Mouse (Mus musculus): ENCODE data around the gene Dpf2. TPM values are rescaled to one million over a fixed set of nuclear protein-coding genes. Genes with fewer than 3 reads are reported as not detected.
A peak's percentile ranks its signal among the peaks of the same experiment; 100 is the strongest.

Gene Dpf2
- polyA plus RNA-seq, 1 experiment from 2014 or later: 231 TPM

DNA sequence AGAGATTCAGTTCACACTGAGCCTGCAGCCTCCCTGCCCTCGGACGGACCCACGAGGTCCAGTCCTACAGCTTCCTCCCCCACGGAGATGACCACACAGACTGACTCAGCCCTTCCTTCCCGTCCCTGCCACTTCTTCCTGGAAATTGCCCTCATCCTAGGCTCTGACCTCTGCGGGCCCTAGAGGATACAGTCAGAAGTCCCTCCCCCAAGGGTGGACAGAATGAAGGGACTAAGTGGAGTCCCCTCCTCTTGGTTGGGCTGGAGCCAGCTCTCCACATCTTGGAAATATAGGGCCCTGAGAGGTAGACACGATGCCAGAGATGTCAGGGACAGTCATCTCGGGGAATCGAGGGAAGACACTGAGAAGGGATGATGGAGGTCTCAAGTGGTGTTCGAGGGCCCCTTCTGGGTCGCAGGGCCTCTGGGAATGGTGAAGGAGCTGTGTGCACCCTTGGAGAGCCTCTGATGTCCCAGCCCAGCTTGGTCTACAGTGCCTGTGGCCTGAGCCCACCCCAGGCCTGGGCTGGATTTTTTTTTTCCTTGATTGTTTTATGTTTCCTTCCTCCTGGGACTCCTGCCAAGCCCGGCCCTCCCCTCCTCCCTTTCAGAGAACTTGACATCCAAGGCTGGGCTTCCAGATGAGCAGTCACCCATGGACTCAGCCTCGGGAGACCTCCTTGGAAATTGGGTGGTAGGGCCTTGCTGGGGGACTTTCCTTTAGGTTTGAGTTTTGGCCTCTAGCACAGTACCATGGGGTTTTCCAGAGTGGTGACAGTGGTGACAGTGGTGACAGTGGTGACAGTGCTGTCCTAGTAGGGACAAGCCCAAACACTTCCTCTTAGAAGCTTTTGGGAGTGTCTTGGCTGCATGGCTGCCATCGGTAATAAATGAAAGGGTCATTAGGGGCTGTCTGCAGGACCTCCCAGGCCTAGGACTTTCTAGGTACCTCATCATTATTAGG lies 17.1 kb upstream of the Dpf2 start:
- DNase-seq (ENCODE audit: low spot score): no peak
- H3K4me3 ChIP-seq: no peak overlapping the region
- no peak overlapping the region for H3K27ac ChIP-seq (replicated peaks)
- 76% methylated on average over 14 of the region's 14 CpGs for WGBS
- H3K4me1 ChIP-seq: peaks cover 33% of the 10 kb centered on the region
- no peaks in the 10 kb centered on the region for H3K9me3 ChIP-seq
- peaks cover 16% of the 10 kb centered on the region for H3K27me3 ChIP-seq (replicated peaks; ENCODE audit: low read depth, poor library complexity, severe bottlenecking)
- H3K36me3 ChIP-seq (replicated peaks): no peaks in the 10 kb centered on the region

GRCm38 (mm10) chr19:5928546-5928945 lies 15.7 kb upstream of the Dpf2 start:
- 56% methylated on average over 3 of the region's 3 CpGs for WGBS
- Histone ChIP-seq H3K9me3 (no peaks in the 10 kb centered on the region), H3K27me3 (replicated peaks; ENCODE audit: low read depth, poor library complexity, severe bottlenecking) (peaks cover 16% of the 10 kb centered on the region), H3K4me3 (peak overlapping the region; percentile 28; the same call in 1 of the 2 replicates), H3K27ac (replicated peaks) (peak overlapping the region; percentile 54; the same call in 1 of the 2 replicates), H3K36me3 (replicated peaks) (no peaks in the 10 kb centered on the region), H3K4me1 (peaks cover 43% of the 10 kb centered on the region)
- no peak for DNase-seq (ENCODE audit: low spot score)

GRCm38 (mm10) chr19:5928104-5928503 lies 15.3 kb upstream of the Dpf2 start:
- no peaks in the 10 kb centered on the region for H3K9me3 ChIP-seq
- H3K27me3 ChIP-seq (replicated peaks; ENCODE audit: low read depth, poor library complexity, severe bottlenecking): peaks cover 18% of the 10 kb centered on the region
- H3K4me1 ChIP-seq: peaks cover 43% of the 10 kb centered on the region
- DNase-seq (ENCODE audit: low spot score): no peak
- no peaks in the 10 kb centered on the region for H3K36me3 ChIP-seq (replicated peaks)
- no peak overlapping the region for H3K4me3 ChIP-seq
- H3K27ac ChIP-seq (replicated peaks): no peak overlapping the region
- WGBS: 74% methylated on average over 6 of the region's 6 CpGs

- peaks cover 45% of the 10 kb centered on the region for H3K4me1 ChIP-seq
- WGBS: 68% methylated on average over 8 of the region's 8 CpGs
Measured at GRCm38 (mm10) chr19:5927532-5927931, 14.7 kb upstream of the Dpf2 start.

DNA sequence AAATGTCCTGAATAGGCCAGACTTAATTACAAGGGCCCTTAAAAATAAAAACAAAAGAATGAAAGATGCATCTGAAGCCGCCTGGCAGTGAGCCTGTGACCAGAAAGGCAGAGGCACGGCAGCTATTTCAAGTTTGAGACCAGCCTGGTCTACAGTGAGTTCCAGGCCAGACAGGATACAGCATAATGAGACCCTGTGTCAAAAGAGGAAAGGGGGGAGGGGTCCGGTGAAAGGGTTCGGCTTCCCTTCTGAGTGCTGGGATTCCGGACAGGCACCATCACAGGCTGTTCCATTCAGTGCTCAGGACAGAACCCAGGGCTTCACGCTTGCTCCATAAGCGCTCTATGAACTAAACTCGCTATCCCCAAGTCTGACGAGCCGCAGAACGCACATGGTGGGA lies 14.2 kb upstream of the Dpf2 start:
- Histone ChIP-seq H3K9me3 (no peaks in the 10 kb centered on the region), H3K27ac (replicated peaks) (no peak overlapping the region; the same call in 1 of the 2 replicates), H3K4me3 (no peak overlapping the region), H3K36me3 (replicated peaks) (no peaks in the 10 kb centered on the region), H3K27me3 (replicated peaks; ENCODE audit: low read depth, poor library complexity, severe bottlenecking) (peaks cover 24% of the 10 kb centered on the region), H3K4me1 (peaks cover 50% of the 10 kb centered on the region)
- WGBS: 63% methylated on average over 11 of the region's 11 CpGs
- DNase-seq (ENCODE audit: low spot score): peak; percentile 30

More at GRCm38 (mm10) chr19:5927532-5927931, 14.7 kb upstream of the Dpf2 start:
- H3K9me3 ChIP-seq: no peaks in the 10 kb centered on the region
- H3K4me3 ChIP-seq: no peak overlapping the region
- H3K36me3 ChIP-seq (replicated peaks): no peaks in the 10 kb centered on the region
- peaks cover 23% of the 10 kb centered on the region for H3K27me3 ChIP-seq (replicated peaks; ENCODE audit: low read depth, poor library complexity, severe bottlenecking)
- no peak for DNase-seq (ENCODE audit: low spot score)
- H3K27ac ChIP-seq (replicated peaks): no peak overlapping the region; the same call in 1 of the 2 replicates

DNA sequence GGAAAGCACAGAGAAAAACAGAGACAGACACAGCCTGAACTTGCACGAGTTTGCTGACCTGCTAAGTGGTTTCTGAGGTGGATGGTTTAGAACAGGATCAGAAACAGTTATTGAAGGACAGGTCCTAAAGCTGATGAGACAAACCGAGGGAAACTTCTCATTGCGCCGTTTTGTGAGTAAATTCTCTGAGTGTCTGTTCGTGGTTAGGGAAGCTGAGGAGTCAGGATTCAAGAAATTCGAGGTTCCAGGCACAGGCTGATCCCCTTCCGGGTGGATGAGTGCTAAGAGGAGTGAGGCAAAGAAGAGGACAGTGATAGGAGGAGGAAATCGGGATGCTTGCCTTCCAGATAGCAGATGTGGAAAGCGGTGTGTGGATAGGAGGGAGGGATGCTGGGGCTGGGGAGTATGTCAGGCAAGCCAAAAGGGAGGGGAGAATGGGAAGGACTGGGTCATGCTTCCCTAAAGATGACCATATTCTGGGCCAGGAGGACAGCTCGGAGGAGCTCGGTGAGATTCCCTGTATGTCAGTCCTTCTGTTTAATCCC lies 12.6 kb upstream of the Dpf2 start:
- 35% methylated on average over 11 of the region's 11 CpGs for WGBS
- H3K36me3 ChIP-seq (replicated peaks): no peaks in the 10 kb centered on the region
- no peaks in the 10 kb centered on the region for H3K9me3 ChIP-seq
- peak overlapping the region; percentile 1; the same call in 1 of the 2 replicates for H3K27ac ChIP-seq (replicated peaks)
- no peak for DNase-seq (ENCODE audit: low spot score)
- peak overlapping the region; percentile 60 for H3K4me3 ChIP-seq
- peaks cover 57% of the 10 kb centered on the region for H3K4me1 ChIP-seq
- peaks cover 24% of the 10 kb centered on the region for H3K27me3 ChIP-seq (replicated peaks; ENCODE audit: low read depth, poor library complexity, severe bottlenecking)

GRCm38 (mm10) chr19:5924713-5925093 lies 11.9 kb upstream of the Dpf2 start, which contains the start of gene Cdc42ep2:
Cdc42ep2 (minus strand) TSS chr19:5924816.
- no peaks in the 10 kb centered on the region for H3K36me3 ChIP-seq (replicated peaks)
- peak within 1 kb of the TSS; percentile 60 for H3K4me3 ChIP-seq
- peak within 1 kb of the TSS; percentile 1 for H3K27ac ChIP-seq (replicated peaks)
- under 1% methylated on average over 18 of the region's 18 CpGs for WGBS
- peaks cover 24% of the 10 kb centered on the region for H3K27me3 ChIP-seq (replicated peaks; ENCODE audit: low read depth, poor library complexity, severe bottlenecking)
- H3K9me3 ChIP-seq: no peaks in the 10 kb centered on the region
- DNase-seq (ENCODE audit: low spot score): peak; percentile 96
- peaks cover 57% of the 10 kb centered on the region for H3K4me1 ChIP-seq

- no peaks in the 10 kb centered on the region for H3K9me3 ChIP-seq
- peak overlapping the region; percentile 1 for H3K27ac ChIP-seq (replicated peaks)
- peaks cover 52% of the 10 kb centered on the region for H3K4me1 ChIP-seq
- H3K27me3 ChIP-seq (replicated peaks; ENCODE audit: low read depth, poor library complexity, severe bottlenecking): peaks cover 24% of the 10 kb centered on the region
- peak overlapping the region; percentile 60 for H3K4me3 ChIP-seq
- DNase-seq (ENCODE audit: low spot score): peak; percentile 93
- H3K36me3 ChIP-seq (replicated peaks): no peaks in the 10 kb centered on the region
- whole genome bisulfite sequencing: under 1% methylated on average over 38 of the region's 38 CpGs
Measured at GRCm38 (mm10) chr19:5923990-5924712, 11.3 kb upstream of the Dpf2 start.

DNA sequence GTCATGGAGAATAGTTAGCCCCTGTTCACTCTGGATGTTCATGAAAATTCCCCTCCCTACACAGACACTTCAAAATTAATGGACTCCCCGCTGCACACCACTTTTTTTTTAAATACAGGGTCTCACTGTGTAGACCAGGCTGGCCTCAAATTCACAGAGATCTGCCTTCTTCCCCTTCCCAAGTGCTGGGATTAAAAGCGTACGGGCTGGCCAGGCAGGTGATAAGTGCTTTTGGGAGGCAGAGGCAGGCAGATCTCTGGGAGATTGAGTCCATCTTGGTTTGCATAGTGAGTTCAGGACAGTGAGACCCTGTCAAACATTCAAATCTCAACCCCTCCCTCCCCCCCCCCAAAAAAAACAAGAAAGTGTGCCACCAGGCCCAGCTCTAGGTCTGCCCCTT lies 10.2 kb upstream of the Dpf2 start:
- H3K4me1 ChIP-seq: peaks cover 42% of the 10 kb centered on the region
- H3K9me3 ChIP-seq: no peaks in the 10 kb centered on the region
- no peak overlapping the region for H3K27ac ChIP-seq (replicated peaks)
- H3K4me3 ChIP-seq: no peak overlapping the region
- H3K36me3 ChIP-seq (replicated peaks): peaks cover 2% of the 10 kb centered on the region; the same call in 1 of the 2 replicates
- WGBS: 87% methylated on average over 3 of the region's 3 CpGs
- no peak for DNase-seq (ENCODE audit: low spot score)
- peaks cover 24% of the 10 kb centered on the region for H3K27me3 ChIP-seq (replicated peaks; ENCODE audit: low read depth, poor library complexity, severe bottlenecking)

DNA sequence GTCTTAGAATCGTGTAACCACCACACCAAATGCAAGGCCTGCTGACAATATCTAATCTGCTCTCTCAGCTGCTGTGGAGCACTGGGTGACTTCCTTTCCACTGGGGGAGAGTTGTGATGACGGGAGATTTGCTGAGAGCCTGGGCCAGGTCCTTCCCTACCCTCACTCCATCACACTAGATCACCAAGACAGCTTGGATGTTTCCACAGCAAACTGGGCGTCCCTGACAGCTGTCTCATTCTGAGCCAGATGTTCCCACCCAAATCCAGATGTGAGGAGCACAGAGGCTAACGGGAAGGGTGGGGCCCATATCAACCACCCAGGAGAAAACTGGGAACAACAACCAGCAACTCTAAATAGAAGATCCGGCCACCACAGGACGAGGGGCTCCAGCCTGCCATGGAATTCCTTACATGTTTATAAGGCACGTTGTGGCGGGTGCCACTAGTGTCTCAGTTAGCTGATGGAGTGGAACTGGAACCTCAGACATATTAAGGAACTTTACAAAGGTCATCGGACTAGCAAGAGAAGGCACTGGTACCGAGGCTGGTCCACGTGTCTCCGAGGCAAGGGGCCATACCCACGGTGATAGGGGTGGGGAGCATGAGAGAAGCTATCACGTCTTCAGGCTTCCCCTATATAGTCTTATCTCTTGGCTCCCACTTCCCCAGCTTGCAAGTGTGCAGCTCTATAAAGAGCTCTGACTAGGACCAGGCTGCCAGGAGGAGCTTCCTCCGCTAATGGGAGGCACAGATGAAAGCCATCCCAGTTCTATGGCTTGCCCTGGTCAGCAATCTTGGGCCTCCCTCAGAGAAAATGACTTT lies 9.5 kb upstream of the Dpf2 start:
- no peak overlapping the region for H3K27ac ChIP-seq (replicated peaks)
- peaks cover 8% of the 10 kb centered on the region; the same call in 1 of the 2 replicates for H3K36me3 ChIP-seq (replicated peaks)
- WGBS: 78% methylated on average over 15 of the region's 15 CpGs
- H3K9me3 ChIP-seq: no peaks in the 10 kb centered on the region
- no peak for DNase-seq (ENCODE audit: low spot score)
- peaks cover 39% of the 10 kb centered on the region for H3K4me1 ChIP-seq
- H3K4me3 ChIP-seq: 0 out of 2 replicates have a peak overlapping the region, but pooled peaks have one; percentile 21
- H3K27me3 ChIP-seq (replicated peaks; ENCODE audit: low read depth, poor library complexity, severe bottlenecking): peaks cover 24% of the 10 kb centered on the region

GRCm38 (mm10) chr19:5921715-5922114 lies 8.9 kb upstream of the Dpf2 start:
- peak; percentile 39 for DNase-seq (ENCODE audit: low spot score)
- Histone ChIP-seq H3K9me3 (no peaks in the 10 kb centered on the region), H3K27ac (replicated peaks) (0 out of 2 replicates have a peak overlapping the region, but pooled peaks have one; percentile 4), H3K27me3 (replicated peaks; ENCODE audit: low read depth, poor library complexity, severe bottlenecking) (peaks cover 24% of the 10 kb centered on the region), H3K4me1 (peaks cover 34% of the 10 kb centered on the region), H3K36me3 (replicated peaks) (peaks cover 14% of the 10 kb centered on the region; the same call in 1 of the 2 replicates), H3K4me3 (peak overlapping the region; percentile 21; the same call in 1 of the 2 replicates)
- WGBS: 16% methylated on average over 9 of the region's 9 CpGs

Measured in embryonic facial prominence, embryonic 10.5 days (tissue).